Mouse (Mus musculus) MEL (cell line): ENCODE results near the gene Tacc3. TPM values are rescaled to one million over a fixed set of nuclear protein-coding genes. Genes with fewer than 3 reads are reported as not detected.

Source experiments
- DNase-seq: peaks from one replicate; pipeline ENCODE4 v3.0.0; 2011; ENCODE audit warnings: low read depth, low spot score
- H3K27ac ChIP-seq: 2 replicates; pipeline ENCODE4 v1.5.1; 2012; ENCODE audit warnings: low read depth, mild to moderate bottlenecking, control low read depth, low read length, moderate library complexity; ENCODE audit not compliant: control insufficient read depth
- H3K27me3 ChIP-seq, 2 experiments: fragments of 150-350 bp in 1 of 2; sonication (generic) in 1 of 2; 2 replicates each; pipeline ENCODE4 v1.6.1; 2012; ENCODE audit warnings: low read length in 2 of 2, mild to moderate bottlenecking in 2 of 2, improper control_type of control experiment in 1 of 2, moderate library complexity in 1 of 2; ENCODE audit not compliant: insufficient read depth in 2 of 2, control insufficient read depth in 1 of 2
- H3K36me3 ChIP-seq, 2 experiments: 2 replicates each; pipeline ENCODE4 v1.6.1; 2012 to 2014; ENCODE audit warnings: low read length in 2 of 2, improper control_type of control experiment in 1 of 2, inconsistent platforms in 1 of 2, mild to moderate bottlenecking in 1 of 2; ENCODE audit not compliant: insufficient read depth in 2 of 2, control insufficient read depth in 1 of 2
- H3K4me1 ChIP-seq, 2 experiments: fragments of 150-350 bp in 1 of 2; sonication (generic) in 1 of 2; 2 replicates each; pipeline ENCODE4 v1.6.1; 2012; ENCODE audit warnings: low read length in 2 of 2, improper control_type of control experiment in 1 of 2, mild to moderate bottlenecking in 1 of 2; ENCODE audit not compliant: insufficient read depth in 2 of 2, control insufficient read depth in 1 of 2
- H3K4me3 ChIP-seq, 2 experiments: fragments of 150-350 bp in 1 of 2; sonication (generic) in 1 of 2; 2 replicates each; pipeline ENCODE4 v1.5.1; 2012; ENCODE audit warnings: low read depth in 2 of 2, low read length in 2 of 2, mild to moderate bottlenecking in 2 of 2, moderate library complexity in 2 of 2, control low read depth in 1 of 2, improper control_type of control experiment in 1 of 2; ENCODE audit not compliant: control insufficient read depth in 1 of 2, insufficient read depth in 1 of 2
- H3K79me2 ChIP-seq: 2 replicates; pipeline ENCODE4 v1.6.1; 2012; ENCODE audit warnings: mild to moderate bottlenecking, low read length, moderate library complexity; ENCODE audit not compliant: control insufficient read depth, poor library complexity, insufficient read depth
- H3K9ac ChIP-seq: 2 replicates; pipeline ENCODE4 v1.6.1; 2012; ENCODE audit warnings: low read depth, mild to moderate bottlenecking, control low read depth, low read length, moderate library complexity; ENCODE audit not compliant: control insufficient read depth, poor library complexity, severe bottlenecking
- H3K9me3 ChIP-seq: fragments of 150-350 bp; sonication (generic); replicated peaks from 2 replicates; pipeline ENCODE4 v1.6.1; 2012; ENCODE audit warnings: mild to moderate bottlenecking, low read length, improper control_type of control experiment, moderate library complexity; ENCODE audit not compliant: insufficient read depth
- CHD1 ChIP-seq: IDR thresholded peaks from 2 replicates; pipeline ENCODE4 v1.6.1; 2012; ENCODE audit warnings: low read depth, mild to moderate bottlenecking, inconsistent platforms, low read length, improper control_type of control experiment
- CHD2 ChIP-seq: IDR thresholded peaks from 2 replicates; pipeline ENCODE4 v1.6.1; 2011; ENCODE audit warnings: low read length, improper control_type of control experiment
- ELF1 ChIP-seq: IDR thresholded peaks from 2 replicates; pipeline ENCODE4 v1.6.1; 2014; ENCODE audit warnings: low read depth, mild to moderate bottlenecking, inconsistent platforms, low read length, improper control_type of control experiment, moderate library complexity
- EP300 ChIP-seq, 2 experiments: IDR thresholded peaks; 2 replicates each; pipeline ENCODE4 v1.6.1; 2011; ENCODE audit warnings: improper control_type of control experiment in 2 of 2, low read length in 2 of 2, low read depth in 1 of 2, mild to moderate bottlenecking in 1 of 2
- ETS1 ChIP-seq: IDR thresholded peaks from 2 replicates; pipeline ENCODE4 v1.6.1; 2012; ENCODE audit warnings: low read depth, mild to moderate bottlenecking, inconsistent platforms, low read length, improper control_type of control experiment, moderate library complexity
- GABPA ChIP-seq: IDR thresholded peaks from 2 replicates; pipeline ENCODE4 v1.6.1; 2012; ENCODE audit warnings: low read depth, mild to moderate bottlenecking, inconsistent platforms, low read length, improper control_type of control experiment, moderate library complexity
- GATA1 ChIP-seq: IDR thresholded peaks from 2 replicates; pipeline ENCODE4 v1.6.1; 2011; ENCODE audit warnings: low read depth, low read length, improper control_type of control experiment
- JUND ChIP-seq: IDR thresholded peaks from 2 replicates; pipeline ENCODE4 v1.6.1; 2011; ENCODE audit warnings: low read depth, mild to moderate bottlenecking, improper control_type of control experiment, low read length
- MAFK ChIP-seq: IDR thresholded peaks from 2 replicates; pipeline ENCODE4 v1.6.1; 2011; ENCODE audit warnings: low read depth, mild to moderate bottlenecking, low read length, improper control_type of control experiment, borderline replicate concordance
- MAX ChIP-seq: IDR thresholded peaks from 2 replicates; pipeline ENCODE4 v1.6.1; 2011; ENCODE audit warnings: low read length, improper control_type of control experiment
- MAZ ChIP-seq: IDR thresholded peaks from 2 replicates; pipeline ENCODE4 v1.6.1; 2012; ENCODE audit warnings: low read depth, mild to moderate bottlenecking, inconsistent platforms, low read length, improper control_type of control experiment
- MEF2A ChIP-seq: IDR thresholded peaks from 2 replicates; pipeline ENCODE4 v1.6.1; 2014; ENCODE audit warnings: low read depth, mild to moderate bottlenecking, inconsistent platforms, low read length, improper control_type of control experiment; ENCODE audit not compliant: poor library complexity, insufficient replicate concordance, severe bottlenecking; ENCODE audit errors: extremely low read depth
- MXI1 ChIP-seq: IDR thresholded peaks from 2 replicates; pipeline ENCODE4 v1.6.1; 2011; ENCODE audit warnings: mild to moderate bottlenecking, low read depth, low read length, improper control_type of control experiment
- MYB ChIP-seq: IDR thresholded peaks from 2 replicates; pipeline ENCODE4 v1.6.1; 2011; ENCODE audit warnings: mild to moderate bottlenecking, low read depth, low read length, improper control_type of control experiment
- MYC ChIP-seq: IDR thresholded peaks from 2 replicates; pipeline ENCODE4 v1.6.1; 2011; ENCODE audit warnings: low read depth, mild to moderate bottlenecking, low read length, improper control_type of control experiment, moderate library complexity
- NELFE ChIP-seq: IDR thresholded peaks from 2 replicates; pipeline ENCODE4 v1.6.1; 2011; ENCODE audit warnings: low read depth, low read length, improper control_type of control experiment
- POLR2AphosphoS2 ChIP-seq: IDR thresholded peaks from 2 replicates; pipeline ENCODE4 v1.6.1; 2011; ENCODE audit warnings: low read length, improper control_type of control experiment
- POLR2AphosphoS5 ChIP-seq: IDR thresholded peaks from 2 replicates; pipeline ENCODE4 v1.6.1; 2012; ENCODE audit warnings: low read depth, borderline replicate concordance, mild to moderate bottlenecking, inconsistent platforms, low read length, moderate library complexity, mixed read lengths
- RAD21 ChIP-seq: IDR thresholded peaks from 2 replicates; pipeline ENCODE4 v1.6.1; 2011; ENCODE audit warnings: mild to moderate bottlenecking, low read depth, low read length, improper control_type of control experiment
- SIN3A ChIP-seq: IDR thresholded peaks from 2 replicates; pipeline ENCODE4 v1.6.1; 2012; ENCODE audit warnings: low read length, improper control_type of control experiment, inconsistent platforms
- SMC3 ChIP-seq: IDR thresholded peaks from 2 replicates; pipeline ENCODE4 v1.6.1; 2011; ENCODE audit warnings: low read depth, low read length, improper control_type of control experiment
- TAL1 ChIP-seq: IDR thresholded peaks from 2 replicates; pipeline ENCODE4 v1.6.1; 2012; ENCODE audit warnings: mild to moderate bottlenecking, inconsistent platforms, low read length, moderate library complexity, mixed read lengths
- TBP ChIP-seq: IDR thresholded peaks from 2 replicates; pipeline ENCODE4 v1.8.0; 2011; ENCODE audit warnings: low read depth, low read length, improper control_type of control experiment
- TCF12 ChIP-seq: IDR thresholded peaks from 2 replicates; pipeline ENCODE4 v1.6.1; 2014; ENCODE audit warnings: low read depth, mild to moderate bottlenecking, inconsistent platforms, low read length, improper control_type of control experiment, moderate library complexity
- UBTF ChIP-seq: IDR thresholded peaks from 2 replicates; pipeline ENCODE4 v1.6.1; 2012; ENCODE audit warnings: low read depth, mild to moderate bottlenecking, inconsistent platforms, low read length, improper control_type of control experiment, moderate library complexity, borderline replicate concordance; ENCODE audit not compliant: insufficient read depth
- ZKSCAN1 ChIP-seq: IDR thresholded peaks from 2 replicates; pipeline ENCODE4 v1.6.1; 2012; ENCODE audit warnings: low read depth, mild to moderate bottlenecking, inconsistent platforms, low read length, improper control_type of control experiment, moderate library complexity
- ZMIZ1 ChIP-seq: IDR thresholded peaks from 2 replicates; pipeline ENCODE4 v1.6.1; 2012; ENCODE audit warnings: low read depth, mild to moderate bottlenecking, inconsistent platforms, low read length, improper control_type of control experiment, moderate library complexity
- ZNF384 ChIP-seq: IDR thresholded peaks from 2 replicates; pipeline ENCODE4 v1.6.1; 2012; ENCODE audit warnings: low read depth, mild to moderate bottlenecking, inconsistent platforms, low read length, improper control_type of control experiment
- polyA plus RNA-seq, 2 experiments: library from polyadenylated mRNA; stranded (reverse) in 1 of 2; unstranded in 1 of 2; fragments of >175 nt in 1 of 2; fragments of >200 nt in 1 of 2; gene quantifications; 2 replicates each; pipeline versions ENCODE4 v1.2.1 to v1.2.4; 2012; ENCODE audit warnings: low replicate concordance in 2 of 2, low read depth in 1 of 2; ENCODE audit not compliant: insufficient read length in 2 of 2, insufficient read depth in 1 of 2, missing spikeins in 1 of 2
- total RNA-seq: library from RNA; depleted of rRNA; stranded (reverse); fragments of 300-350 nt; gene quantifications from 2 replicates; pipeline ENCODE4 v1.2.3, GENCODE M21; 2012

Tacc3 gene
- total and polyA plus RNA-seq, 3 experiments: 149 to 609 (median 165) TPM

- no peak for TF ChIP-seq EP300 (IDR thresholded peaks at IDR 0.05; ENCODE audit: low read depth in 1 of 2, low read length in 2 of 2)
- TF ChIP-seq TCF12: no peak
- TF ChIP-seq SIN3A: no peak
- DNase-seq: no peak
- H3K36me3 ChIP-seq: no peaks in the 10 kb centered on the region
- no peaks in the 10 kb centered on the region for H3K9me3 ChIP-seq
- no peak overlapping the region for H3K9ac ChIP-seq
- H3K4me3 ChIP-seq: no peak overlapping the region
- H3K79me2 ChIP-seq: no peaks in the 10 kb centered on the region
- no peak overlapping the region for H3K27ac ChIP-seq
- H3K27me3 ChIP-seq: peaks cover 0 to 11% of the 10 kb centered on the region in 2 experiments
- H3K4me1 ChIP-seq: no peaks in the 10 kb centered on the region
Observed at GRCm38 (mm10) chr5:33700010-33700409, 42.1 kb downstream of the Tacc3 start.

GRCm38 (mm10) chr5:33701832-33702231 lies 43.9 kb downstream of the Tacc3 start:
- DNase-seq: no peak
- Histone ChIP-seq H3K27me3 (no peaks in the 10 kb centered on the region; a peak in 1 of 4 replicates), H3K9me3 (no peaks in the 10 kb centered on the region), H3K9ac (no peak overlapping the region), H3K4me1 (peaks cover 0 to 12% of the 10 kb centered on the region in 2 experiments; a peak in 2 of 4 replicates), H3K79me2 (no peaks in the 10 kb centered on the region)
- no peak for TF ChIP-seq CHD1
- no peak for TF ChIP-seq JUND
- TF ChIP-seq MYB: no peak
- no peak for TF ChIP-seq MAZ
- TF ChIP-seq RAD21: no peak
- no peak for TF ChIP-seq NELFE
- TF ChIP-seq SMC3: no peak
- no peak for TF ChIP-seq POLR2AphosphoS2
- no peak for TF ChIP-seq TAL1
- TF ChIP-seq GABPA: no peak
- no peak for TF ChIP-seq ZKSCAN1
- TF ChIP-seq EP300 (IDR thresholded peaks at IDR 0.05; ENCODE audit: low read depth in 1 of 2, low read length in 2 of 2): no peak
- TF ChIP-seq GATA1: no peak
- no peak for TF ChIP-seq MAX
- TF ChIP-seq ZMIZ1: no peak
- TF ChIP-seq, all 39 proteins: peak for 0
- no peak overlapping the region for H3K4me3 ChIP-seq
- H3K27ac ChIP-seq: no peak overlapping the region
- peaks cover 0 to 10% of the 10 kb centered on the region in 2 experiments; a peak in 2 of 4 replicates for H3K36me3 ChIP-seq

GRCm38 (mm10) chr5:33703999-33704398 lies 46.1 kb downstream of the Tacc3 start:
- Histone ChIP-seq H3K9me3 (no peaks in the 10 kb centered on the region), H3K27ac (no peak overlapping the region), H3K36me3 (peaks cover 0 to 13% of the 10 kb centered on the region in 2 experiments; a peak in 2 of 4 replicates), H3K4me3 (no peak overlapping the region), H3K27me3 (no peaks in the 10 kb centered on the region; a peak in 1 of 4 replicates), H3K9ac (no peak overlapping the region), H3K4me1 (peaks cover 0 to 19% of the 10 kb centered on the region in 2 experiments; a peak in 2 of 4 replicates), H3K79me2 (no peaks in the 10 kb centered on the region)
- no peak for DNase-seq
- no peak for TF ChIP-seq GATA1
- no peak for TF ChIP-seq ELF1
- no peak for TF ChIP-seq MYB
- no peak for TF ChIP-seq MEF2A
- TF ChIP-seq MYC: no peak
- TF ChIP-seq TBP: no peak
- no peak for TF ChIP-seq TAL1
- TF ChIP-seq CHD1: no peak
- no peak for TF ChIP-seq MXI1
- no peak for TF ChIP-seq ZNF384
- TF ChIP-seq CHD2: no peak
- no peak for TF ChIP-seq UBTF
- TF ChIP-seq POLR2AphosphoS5: no peak
- no peak for TF ChIP-seq ETS1
- no peak for TF ChIP-seq MAFK
